Mouse (Mus musculus) ovary, adult 10 weeks (tissue): ENCODE measurements around the gene Sult1b1. TPM values are rescaled to one million over a fixed set of nuclear protein-coding genes. Genes with fewer than 3 reads are reported as not detected.

Source experiments
- polyA plus RNA-seq: library from polyadenylated mRNA; stranded (reverse); fragments of 350-450 nt; fragmentation: Illumina TruSeq; extraction: RNeasy Lipid Tissue Mini Kit (QIAGEN cat#74804); gene quantifications from one replicate; pipeline ENCODE4 v1.2.3, GENCODE M21; 2014

Sult1b1 gene
- polyA plus RNA-seq = not detected

GRCm38 (mm10) chr5:87538111-87538510 is at the start of gene Sult1b1:
Gene Sult1b1 (minus strand): TSS chr5:87538195.

DNA sequence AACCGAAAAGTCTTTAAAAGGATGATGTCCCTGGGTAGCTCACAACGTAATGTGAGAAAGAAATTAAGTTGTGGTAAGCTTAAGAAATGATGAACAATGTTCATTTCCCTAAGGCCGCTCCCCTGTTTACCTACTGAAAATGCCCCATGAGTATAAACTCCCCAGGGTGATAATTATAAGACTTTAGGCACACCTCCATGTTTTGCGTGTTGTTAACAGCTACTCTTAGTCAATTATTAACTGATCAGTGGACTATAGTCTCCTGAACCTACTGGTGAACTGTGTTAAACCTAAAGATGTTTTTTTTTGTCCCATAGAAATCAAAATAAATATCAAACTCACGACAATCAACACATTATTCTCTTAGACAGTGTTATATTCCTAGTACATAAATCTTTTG is 30.9 kb upstream of the Sult1b1 start, which contains the start of gene Sult1d1:
Gene Sult1d1 (minus strand): TSS at position 183 of the 400 bp plus-strand sequence.

GRCm38 (mm10) chr5:87490771-87491170 is 47.2 kb downstream of the Sult1b1 start, which contains the start of gene Ugt2a1:
Gene Ugt2a1 (minus strand): TSS chr5:87490871.

DNA sequence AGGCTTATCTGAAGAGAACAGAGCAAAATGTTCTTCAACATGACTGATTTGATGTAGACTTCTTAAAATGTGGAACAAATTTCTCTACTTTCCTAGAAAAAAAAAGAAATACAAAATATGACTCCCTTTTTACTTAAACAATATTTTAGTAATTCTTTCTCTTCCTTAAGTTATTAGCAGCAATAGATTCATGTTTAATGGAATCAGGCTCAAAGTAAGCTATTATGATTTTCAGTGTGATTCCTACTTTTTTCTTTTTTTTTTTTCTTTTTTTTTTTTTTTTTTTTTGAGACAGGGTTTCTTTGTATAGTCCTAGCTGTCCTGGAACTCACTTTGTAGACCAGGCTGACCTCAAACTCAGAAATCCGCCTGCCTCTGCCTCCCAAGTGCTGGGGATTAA is 51.3 kb downstream of the Sult1b1 start, which contains the start of gene Gm43638:
Gene Gm43638 (minus strand): TSS at position 101 of the 400 bp plus-strand sequence.

DNA sequence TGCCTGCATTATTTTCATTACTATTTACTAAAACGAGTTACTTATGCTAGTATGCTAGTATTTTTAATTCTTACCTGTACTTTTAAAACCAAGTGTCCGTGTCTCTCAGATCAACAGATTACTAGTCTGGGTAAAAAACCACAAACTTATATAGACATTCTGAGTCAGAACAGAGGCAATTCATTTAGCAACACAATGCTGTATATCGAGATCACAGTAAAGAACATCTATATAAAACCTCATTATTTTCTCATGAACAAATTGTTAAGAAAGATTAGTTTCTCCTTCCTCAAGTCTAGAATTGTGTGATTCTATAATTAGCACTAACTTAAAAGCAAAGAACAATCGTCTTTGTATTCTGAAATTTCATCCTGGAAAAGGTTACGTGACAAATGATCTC is 55.8 kb downstream of the Sult1b1 start, which contains the start of gene Ugt2a2:
Gene Ugt2a2 (minus strand): TSS at position 101 of the 400 bp plus-strand sequence.

Other genes starting within 250 kb of the Sult1b1 start
- not detected for gene Ugt2a3, start 201.0 kb downstream of the Sult1b1 start, polyA plus RNA-seq
- gene Ugt2b38, start 114.0 kb downstream of the Sult1b1 start, polyA plus RNA-seq = not detected
- gene Ugt2a2, start 55.9 kb downstream of the Sult1b1 start, polyA plus RNA-seq = not detected
- gene Gm43638, start 51.4 kb downstream of the Sult1b1 start, polyA plus RNA-seq = not detected
- gene Ugt2a1, start 47.3 kb downstream of the Sult1b1 start, polyA plus RNA-seq = not detected
- gene Sult1d1, start 30.8 kb upstream of the Sult1b1 start, polyA plus RNA-seq = 2.6 TPM
- gene Sult1e1, start 53.4 kb upstream of the Sult1b1 start, polyA plus RNA-seq = not detected
- not detected for gene Csn1s1, start 128.0 kb upstream of the Sult1b1 start, polyA plus RNA-seq
- gene Csn2, start 161.4 kb upstream of the Sult1b1 start, polyA plus RNA-seq = not detected
- gene Csn1s2a, start 236.4 kb upstream of the Sult1b1 start, polyA plus RNA-seq = not detected